In the genomic region with DNA sequence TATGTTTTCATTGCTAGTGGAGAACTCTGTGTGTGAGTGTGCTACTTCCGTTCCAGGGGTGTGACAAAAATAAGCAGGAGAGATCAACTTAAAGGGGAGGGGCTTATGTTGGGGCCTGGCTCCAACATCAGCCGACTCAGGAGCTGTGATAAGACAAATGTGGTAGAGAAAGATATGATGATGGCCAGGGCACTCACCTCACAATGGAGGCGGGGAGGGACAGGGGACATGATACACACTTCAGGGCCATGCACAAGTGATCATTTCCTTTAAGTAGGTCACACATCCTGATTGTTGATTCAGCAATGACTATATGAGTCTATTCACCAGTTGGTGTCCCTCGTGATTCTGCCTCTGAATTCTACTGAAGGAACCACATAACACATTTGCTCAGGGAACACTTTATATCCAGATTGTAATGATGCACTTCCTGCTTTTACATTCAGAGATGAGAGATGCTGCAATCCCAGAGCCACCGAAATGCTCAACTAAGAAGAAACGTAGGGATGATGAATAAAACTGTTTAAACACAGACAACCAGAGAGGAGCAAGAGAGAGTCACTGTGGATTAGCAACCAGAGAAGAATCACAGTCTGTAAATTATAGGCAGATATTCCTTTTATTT, we compare ENCODE assay signal across 15 mouse cellular contexts. TPM values are rescaled to one million over a fixed set of nuclear protein-coding genes. Genes with fewer than 3 reads are reported as not detected.
DNase-seq lines count a peak whose midpoint lies in the region; ATAC-seq and TF ChIP-seq lines count a peak whose summit lies in the region.
"Had no signal": no experiment of that assay in that cellular context is flagged by ENCODE, and none has a peak within 500 bp of the region (broad histone marks: within the 10 kb centered on the region; RNA-seq: fewer than 3 reads in every experiment).

No protein-coding gene starts in this region.

- H3K4me2 ChIP-seq in liver, postnatal 0 days (ENCODE audit: low read depth, low read length): no peak overlapping the region
- no peak overlapping the region for H3K4me2 ChIP-seq in kidney, embryonic 16.5 days (replicated peaks; ENCODE audit: low read depth, low read length)
- H3K4me2 ChIP-seq: forebrain, embryonic 15.5 days; limb, embryonic 15.5 days had no signal

- ATAC-seq in liver, postnatal 0 days: peak; percentile 98
- no peak for ATAC-seq in kidney, embryonic 16.5 days (ENCODE audit: low FRiP score, low TSS enrichment)
- ATAC-seq: forebrain, embryonic 15.5 days; hindbrain, embryonic 16.5 days had no signal

- no peak for TF ChIP-seq CTCF in liver, postnatal 0 days (IDR thresholded peaks at IDR 0.05; ENCODE audit: low read depth)

- H3K4me1 ChIP-seq in erythroblast, embryonic 14.5 days (ENCODE audit: control insufficient read depth): peaks cover 88% of the 10 kb centered on the region
- H3K4me1 ChIP-seq in liver, postnatal 0 days (ENCODE audit: insufficient read depth): peaks cover 25% of the 10 kb centered on the region
- H3K4me1 ChIP-seq in kidney, embryonic 16.5 days (ENCODE audit: insufficient read depth, low read length): no peaks in the 10 kb centered on the region
- H3K4me1 ChIP-seq: embryonic facial prominence, embryonic 10.5 days; forebrain, embryonic 15.5 days; limb, embryonic 15.5 days had no signal

- peaks cover 2% of the 10 kb centered on the region; the same call in 1 of the 2 replicates for H3K36me3 ChIP-seq in erythroblast, embryonic 14.5 days (ENCODE audit: control insufficient read depth)
- no peaks in the 10 kb centered on the region for H3K36me3 ChIP-seq in liver, postnatal 0 days (replicated peaks; ENCODE audit: insufficient read depth, low read length)
- H3K36me3 ChIP-seq in kidney, embryonic 16.5 days (ENCODE audit: insufficient read depth, low read length): no peaks in the 10 kb centered on the region
- H3K36me3 ChIP-seq: embryonic facial prominence, embryonic 10.5 days; forebrain, embryonic 15.5 days; limb, embryonic 15.5 days had no signal

- H3K9me3 ChIP-seq in erythroblast, embryonic 14.5 days (ENCODE audit: control insufficient read depth, low read length): no peaks in the 10 kb centered on the region
- no peaks in the 10 kb centered on the region for H3K9me3 ChIP-seq in liver, postnatal 0 days (ENCODE audit: low read length)
- H3K9me3 ChIP-seq in kidney, embryonic 16.5 days (ENCODE audit: low read length): no peaks in the 10 kb centered on the region
- H3K9me3 ChIP-seq: embryonic facial prominence, embryonic 10.5 days; forebrain, embryonic 15.5 days; limb, embryonic 15.5 days had no signal

- H3K4me3 ChIP-seq in erythroblast, embryonic 14.5 days (replicated peaks): peak overlapping the region; percentile 8
- no peak overlapping the region for H3K4me3 ChIP-seq in liver, postnatal 0 days (ENCODE audit: low read depth, low read length)
- no peak overlapping the region for H3K4me3 ChIP-seq in kidney, embryonic 16.5 days (ENCODE audit: low read length)
- H3K4me3 ChIP-seq: embryonic facial prominence, embryonic 10.5 days; forebrain, embryonic 15.5 days; limb, embryonic 15.5 days had no signal

- H3K9ac ChIP-seq in liver, postnatal 0 days (replicated peaks): no peak overlapping the region
- H3K9ac ChIP-seq in kidney, embryonic 16.5 days (replicated peaks; ENCODE audit: low read length): no peak overlapping the region
- H3K9ac ChIP-seq: forebrain, embryonic 15.5 days; limb, embryonic 15.5 days had no signal

- H3K27me3 ChIP-seq in erythroblast, embryonic 14.5 days (ENCODE audit: control insufficient read depth): no peaks in the 10 kb centered on the region
- no peaks in the 10 kb centered on the region for H3K27me3 ChIP-seq in liver, postnatal 0 days (ENCODE audit: insufficient read depth, low read length)
- no peaks in the 10 kb centered on the region for H3K27me3 ChIP-seq in kidney, embryonic 16.5 days (ENCODE audit: insufficient read depth, low read length)
- H3K27me3 ChIP-seq: forebrain, embryonic 15.5 days; limb, embryonic 15.5 days had no signal

- H3K27ac ChIP-seq in liver, postnatal 0 days (ENCODE audit: low read depth): peak overlapping the region; percentile 64; the same call in 1 of the 2 replicates
- H3K27ac ChIP-seq in kidney, embryonic 16.5 days (ENCODE audit: low read length): no peak overlapping the region
- H3K27ac ChIP-seq: embryonic facial prominence, embryonic 10.5 days; forebrain, embryonic 15.5 days; limb, embryonic 15.5 days had no signal

- TF ChIP-seq EP300 in liver, postnatal 0 days (IDR thresholded peaks at IDR 0.05; ENCODE audit: low read depth): peak; percentile 97

- peak; percentile 47 for DNase-seq in spleen, adult 12 weeks (ENCODE audit: low spot score)
- no peak for DNase-seq in spleen, adult 18-20 months
- DNase-seq in liver, postnatal 0 days: peak; percentile 61
- DNase-seq in yolk sac, embryonic 10.5 days (ENCODE audit: low spot score): peak; percentile 15
- DNase-seq in right cerebral cortex, adult 2 months (ENCODE audit: low spot score in 2 of 2): no peak
- DNase-seq in kidney, adult 9 months: no peak
- DNase-seq: cerebellum, adult 11 months; heart, adult 18-20 months; midbrain, embryonic 14.5 days had no signal

- WGBS in liver, postnatal 0 days (ENCODE audit: insufficient replicate concordance): 48% methylated on average over 6 of the region's 6 CpGs
- WGBS in kidney, embryonic 16.5 days: 73% methylated on average over 6 of the region's 6 CpGs

RNA-seq across cellular contexts. Expression of gene Hbs1l, which starts 26.9 kb away (rescaled TPM):
- polyA plus RNA-seq in erythroblast, embryonic 14.5 days (2012): 1.4 and 4.3 TPM in 2 replicates
- polyA plus RNA-seq in liver, postnatal 0 days (2015; fragmentation: Nextera tagmentation; extraction: Ambion mirVana): 45.4 and 50.9 TPM in 2 replicates
- polyA plus RNA-seq in kidney, embryonic 16.5 days (2015; fragmentation: Nextera tagmentation; extraction: Ambion mirVana): 99.8 and 99.9 TPM in 2 replicates

Comparison
In these comparisons a context has a peak if more than half of its experiments do, and no peak if none do; other contexts are left out.
1. DNase-seq: peak in spleen, adult 12 weeks (single experiment), liver, postnatal 0 days (single experiment) and yolk sac, embryonic 10.5 days (single experiment); none in spleen, adult 18-20 months (0 of 2), right cerebral cortex, adult 2 months (0 of 2) and kidney, adult 9 months (single experiment).